Mouse (Mus musculus): ENCODE data around the gene Cyp26b1. TPM values are rescaled to one million over a fixed set of nuclear protein-coding genes. Genes with fewer than 3 reads are reported as not detected.

Cyp26b1 gene
- polyA plus RNA-seq, 1 experiment, result 4.1 TPM

- peaks cover 14% of the 10 kb centered on the region for H3K4me1 ChIP-seq (ENCODE audit: control insufficient read depth, insufficient read depth, low read length)
- TF ChIP-seq POLR2A (IDR thresholded peaks at IDR 0.05; ENCODE audit: borderline replicate concordance, extremely low read depth, low read depth, low read length) (no peak), CTCF (IDR thresholded peaks at IDR 0.05; ENCODE audit: insufficient read depth, low read length) (no peak)
- 1% methylated on average over 26 of the region's 26 CpGs for WGBS
- peak overlapping the region; percentile 22 for H3K4me3 ChIP-seq (replicated peaks; ENCODE audit: extremely low read depth, low read depth, low read length)
- DNase-seq, result peak; percentile 57
These were observed 10.3 kb downstream of the Cyp26b1 start for GRCm38 (mm10) chr6:84583371-84583770.

GRCm38 (mm10) chr6:84582826-84583225 is 10.9 kb downstream of the Cyp26b1 start:
- peaks cover 14% of the 10 kb centered on the region for H3K4me1 ChIP-seq (ENCODE audit: control insufficient read depth, insufficient read depth, low read length)
- no peak for DNase-seq

GRCm38 (mm10) chr6:84581833-84582445 is 11.8 kb downstream of the Cyp26b1 start:
- Histone ChIP-seq H3K4me1 (ENCODE audit: control insufficient read depth, insufficient read depth, low read length) (peaks cover 14% of the 10 kb centered on the region), H3K4me3 (replicated peaks; ENCODE audit: extremely low read depth, low read depth, low read length) (no peak overlapping the region)
- no peak for TF ChIP-seq POLR2A (IDR thresholded peaks at IDR 0.05; ENCODE audit: borderline replicate concordance, extremely low read depth, low read depth, low read length)
- no peak for TF ChIP-seq CTCF (IDR thresholded peaks at IDR 0.05; ENCODE audit: insufficient read depth, low read length)
- DNase-seq, result no peak
- WGBS, result 70% methylated on average over 9 of the region's 9 CpGs

More at GRCm38 (mm10) chr6:84582826-84583225, 10.9 kb downstream of the Cyp26b1 start:
- 62% methylated on average over 5 of the region's 5 CpGs for WGBS
- H3K4me3 ChIP-seq (replicated peaks; ENCODE audit: extremely low read depth, low read depth, low read length), result no peak overlapping the region
- no peak for TF ChIP-seq CTCF (IDR thresholded peaks at IDR 0.05; ENCODE audit: insufficient read depth, low read length)
- no peak for TF ChIP-seq POLR2A (IDR thresholded peaks at IDR 0.05; ENCODE audit: borderline replicate concordance, extremely low read depth, low read depth, low read length)

GRCm38 (mm10) chr6:84580979-84581832 is 12.5 kb downstream of the Cyp26b1 start:
- TF ChIP-seq POLR2A (IDR thresholded peaks at IDR 0.05; ENCODE audit: borderline replicate concordance, extremely low read depth, low read depth, low read length) (no peak), CTCF (IDR thresholded peaks at IDR 0.05; ENCODE audit: insufficient read depth, low read length) (no peak)
- 76% methylated on average over 6 of the region's 6 CpGs for WGBS
- H3K4me3 ChIP-seq (replicated peaks; ENCODE audit: extremely low read depth, low read depth, low read length), result no peak overlapping the region
- H3K4me1 ChIP-seq (ENCODE audit: control insufficient read depth, insufficient read depth, low read length), result peaks cover 14% of the 10 kb centered on the region
- DNase-seq, result no peak

GRCm38 (mm10) chr6:84579508-84579907 is 14.2 kb downstream of the Cyp26b1 start:
- no peak for TF ChIP-seq POLR2A (IDR thresholded peaks at IDR 0.05; ENCODE audit: borderline replicate concordance, extremely low read depth, low read depth, low read length)
- TF ChIP-seq CTCF (IDR thresholded peaks at IDR 0.05; ENCODE audit: insufficient read depth, low read length), result no peak
- Histone ChIP-seq H3K4me1 (ENCODE audit: control insufficient read depth, insufficient read depth, low read length) (peaks cover 14% of the 10 kb centered on the region), H3K4me3 (replicated peaks; ENCODE audit: extremely low read depth, low read depth, low read length) (no peak overlapping the region)
- WGBS, result 72% methylated on average over 8 of the region's 8 CpGs
- no peak for DNase-seq

DNA sequence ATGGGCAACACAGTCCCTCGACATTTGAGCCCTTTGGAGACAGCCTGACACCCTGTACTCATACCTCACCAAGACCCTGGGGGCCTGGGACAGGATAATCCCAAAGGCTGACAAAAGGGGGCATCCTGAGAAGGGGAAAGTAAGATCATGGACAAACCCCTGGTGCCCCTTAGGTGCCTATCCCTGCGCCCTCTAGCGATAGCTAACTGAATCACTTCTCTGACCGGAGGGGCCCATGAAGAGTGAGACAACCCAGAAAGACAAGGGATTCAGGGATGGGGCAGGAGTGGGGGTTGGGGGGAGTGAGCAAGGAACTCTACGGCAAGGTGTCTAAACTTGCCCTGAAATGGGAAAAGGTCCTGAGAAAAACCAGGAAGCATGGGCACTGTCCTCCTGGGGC is 14.8 kb downstream of the Cyp26b1 start:
- 27% methylated on average over 5 of the region's 5 CpGs for WGBS
- peak; percentile 19 for DNase-seq
- TF ChIP-seq POLR2A (IDR thresholded peaks at IDR 0.05; ENCODE audit: borderline replicate concordance, extremely low read depth, low read depth, low read length) (no peak), CTCF (IDR thresholded peaks at IDR 0.05; ENCODE audit: insufficient read depth, low read length) (peak; percentile 73)

DNA sequence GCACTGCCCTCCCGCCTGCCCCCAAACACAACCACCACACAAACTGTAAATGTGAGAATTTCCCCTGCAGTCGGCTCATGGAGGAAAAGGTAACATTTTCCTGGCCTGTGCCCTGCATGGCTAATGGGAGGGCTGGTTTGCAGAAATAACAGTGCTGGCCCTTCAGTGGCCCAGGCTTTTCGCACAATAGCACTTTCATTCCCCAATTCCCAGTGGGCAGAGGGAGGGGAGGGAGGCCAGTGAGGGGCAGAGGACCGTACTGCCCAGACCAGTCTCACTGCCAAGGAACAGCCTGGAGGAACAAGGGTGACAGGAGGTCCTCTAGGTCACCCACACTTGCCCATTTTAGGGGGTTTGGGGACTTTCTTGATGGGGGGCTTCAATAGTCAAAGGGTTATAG is 15.8 kb downstream of the Cyp26b1 start:
- WGBS, result 76% methylated on average over 4 of the region's 4 CpGs
- Histone ChIP-seq H3K4me3 (replicated peaks; ENCODE audit: extremely low read depth, low read depth, low read length) (no peak overlapping the region), H3K4me1 (ENCODE audit: control insufficient read depth, insufficient read depth, low read length) (peaks cover 2% of the 10 kb centered on the region; the same call in 1 of the 2 replicates)
- no peak for DNase-seq
- TF ChIP-seq POLR2A (IDR thresholded peaks at IDR 0.05; ENCODE audit: borderline replicate concordance, extremely low read depth, low read depth, low read length), result no peak
- TF ChIP-seq CTCF (IDR thresholded peaks at IDR 0.05; ENCODE audit: insufficient read depth, low read length), result no peak

More for the DNA sequence above, 14.8 kb downstream of the Cyp26b1 start:
- Histone ChIP-seq H3K4me1 (ENCODE audit: control insufficient read depth, insufficient read depth, low read length) (peaks cover 11% of the 10 kb centered on the region), H3K4me3 (replicated peaks; ENCODE audit: extremely low read depth, low read depth, low read length) (no peak overlapping the region)

- H3K4me3 ChIP-seq (replicated peaks; ENCODE audit: extremely low read depth, low read depth, low read length), result no peak overlapping the region
- TF ChIP-seq POLR2A (IDR thresholded peaks at IDR 0.05; ENCODE audit: borderline replicate concordance, extremely low read depth, low read depth, low read length), result no peak
- TF ChIP-seq CTCF (IDR thresholded peaks at IDR 0.05; ENCODE audit: insufficient read depth, low read length), result no peak
- DNase-seq, result no peak
- H3K4me1 ChIP-seq (ENCODE audit: control insufficient read depth, insufficient read depth, low read length), result no peaks in the 10 kb centered on the region
- 59% methylated on average over 25 of the region's 25 CpGs for WGBS
These were observed 19.6 kb downstream of the Cyp26b1 start for GRCm38 (mm10) chr6:84573905-84574660.

GRCm38 (mm10) chr6:84570039-84570438 is 23.7 kb downstream of the Cyp26b1 start:
- no peak overlapping the region for H3K4me3 ChIP-seq (replicated peaks; ENCODE audit: extremely low read depth, low read depth, low read length)
- no peak for TF ChIP-seq POLR2A (IDR thresholded peaks at IDR 0.05; ENCODE audit: borderline replicate concordance, extremely low read depth, low read depth, low read length)
- TF ChIP-seq CTCF (IDR thresholded peaks at IDR 0.05; ENCODE audit: insufficient read depth, low read length), result no peak
- DNase-seq, result no peak
- no peaks in the 10 kb centered on the region for H3K4me1 ChIP-seq (ENCODE audit: control insufficient read depth, insufficient read depth, low read length)
- WGBS, result 45% methylated on average over 3 of the region's 3 CpGs

Data from lung, adult 2 months (tissue).